Mouse (Mus musculus) adrenal gland, adult 2 months (tissue): ENCODE data around the gene Prkd2. TPM values are rescaled to one million over a fixed set of nuclear protein-coding genes. Genes with fewer than 3 reads are reported as not detected.

ENCODE experiments used
- DNase-seq: peaks from one replicate; pipeline ENCODE4 v3.0.0; 2021
- polyA plus RNA-seq: library from polyadenylated mRNA; depleted of rRNA; stranded (reverse); fragments of >200 nt; gene quantifications from 2 replicates; pipeline ENCODE4 v1.2.3, GENCODE M21; 2012; rRNA removed
- total RNA-seq, 2 experiments: library from RNA; stranded (reverse); gene quantifications; 2 replicates each; pipeline ENCODE4 v1.2.3; 2021

The Prkd2 gene
- total and polyA plus RNA-seq, 3 experiments, result 16.0 to 39.2 (median 18.4) TPM

- DNase-seq, result no peak
These were observed 76.0 kb downstream of the Prkd2 start for GRCm38 (mm10) chr7:16918670-16919069.

GRCm38 (mm10) chr7:16919395-16920149 lies 76.9 kb downstream of the Prkd2 start:
- DNase-seq, result peak; percentile 80

Other genes starting within 250 kb of the Prkd2 start
- 10 to 100 TPM; 62.2 to 64.8 TPM for gene Arhgap35, start 227.9 kb upstream of the Prkd2 start, total RNA-seq
- gene Arhgap35, start 227.9 kb upstream of the Prkd2 start, polyA plus RNA-seq, result 21.6 and 26.2 TPM in 2 replicates
- gene Ceacam15, start 167.2 kb upstream of the Prkd2 start, total RNA-seq, result not detected
- not detected in 2 replicates for gene Ceacam15, start 167.2 kb upstream of the Prkd2 start, polyA plus RNA-seq
- gene Ceacam9, start 121.0 kb upstream of the Prkd2 start, total RNA-seq, result not detected
- not detected in 2 replicates for gene Ceacam9, start 121.0 kb upstream of the Prkd2 start, polyA plus RNA-seq
- 100 to 1,000 TPM; 138 to 139 TPM for gene Ap2s1, start 104.5 kb upstream of the Prkd2 start, total RNA-seq
- gene Ap2s1, start 104.5 kb upstream of the Prkd2 start, polyA plus RNA-seq, result 331 and 352 TPM in 2 replicates
- gene Slc1a5, start 61.6 kb upstream of the Prkd2 start, total RNA-seq, result 100 to 1,000 TPM; 144 to 291 TPM
- 220 and 344 TPM in 2 replicates for gene Slc1a5, start 61.6 kb upstream of the Prkd2 start, polyA plus RNA-seq
- 10 to 100 TPM; 58.9 to 64.1 TPM for gene Strn4, start 27.0 kb upstream of the Prkd2 start, total RNA-seq
- gene Strn4, start 27.0 kb upstream of the Prkd2 start, polyA plus RNA-seq, result 121 and 138 TPM in 2 replicates
- gene Fkrp, start 26.2 kb upstream of the Prkd2 start, total RNA-seq, result 10 to 100 TPM; 23.9 to 29.5 TPM
- 46.3 and 49.6 TPM in 2 replicates for gene Fkrp, start 26.2 kb upstream of the Prkd2 start, polyA plus RNA-seq
- gene Dact3, start 32.4 kb downstream of the Prkd2 start, total RNA-seq, result 1 to 10 TPM; 2.5 to 5.3 TPM
- 16.2 and 22.1 TPM in 2 replicates for gene Dact3, start 32.4 kb downstream of the Prkd2 start, polyA plus RNA-seq
- under 1 TPM; 0.43 to 0.69 TPM for gene Gng8, start 48.9 kb downstream of the Prkd2 start, total RNA-seq
- gene Gng8, start 48.9 kb downstream of the Prkd2 start, polyA plus RNA-seq, result 1.0 and 1.7 TPM in 2 replicates
- gene Ptgir, start 63.6 kb downstream of the Prkd2 start, total RNA-seq, result 1 to 10 TPM in 1 of 2 experiments, under 1 TPM in 1; 0.98 to 3.8 TPM
- gene Ptgir, start 63.6 kb downstream of the Prkd2 start, polyA plus RNA-seq, result 4.0 and 4.8 TPM in 2 replicates
- gene Calm3, start 81.2 kb downstream of the Prkd2 start, total RNA-seq, result 100 to 1,000 TPM; 254 to 261 TPM
- 402 and 408 TPM in 2 replicates for gene Calm3, start 81.2 kb downstream of the Prkd2 start, polyA plus RNA-seq
- 10 to 100 TPM; 19.7 to 47.9 TPM for gene Pnmal2, start 101.8 kb downstream of the Prkd2 start, total RNA-seq
- 9.9 and 10.9 TPM in 2 replicates for gene Pnmal2, start 101.8 kb downstream of the Prkd2 start, polyA plus RNA-seq
- gene Pnmal1, start 116.8 kb downstream of the Prkd2 start, total RNA-seq, result 1 to 10 TPM; 2.6 to 7.2 TPM
- 0.45 and 0.57 TPM in 2 replicates for gene Pnmal1, start 116.8 kb downstream of the Prkd2 start, polyA plus RNA-seq
- 1 to 10 TPM; 1.1 to 1.6 TPM for gene Gm42372, start 140.2 kb downstream of the Prkd2 start, total RNA-seq
- gene Gm42372, start 140.2 kb downstream of the Prkd2 start, polyA plus RNA-seq, result 0.13 and 0.33 TPM in 2 replicates
- gene Ccdc8, start 149.8 kb downstream of the Prkd2 start, total RNA-seq, result 10 to 100 TPM; 13.6 to 28.9 TPM
- gene Ccdc8, start 149.8 kb downstream of the Prkd2 start, polyA plus RNA-seq, result 7.3 and 7.5 TPM in 2 replicates
- gene Ppp5c, start 185.0 kb downstream of the Prkd2 start, total RNA-seq, result 10 to 100 TPM; 82.2 to 86.0 TPM
- gene Ppp5c, start 185.0 kb downstream of the Prkd2 start, polyA plus RNA-seq, result 164 and 179 TPM in 2 replicates
- 1 to 10 TPM; 1.6 to 3.2 TPM for gene Hif3a, start 219.5 kb downstream of the Prkd2 start, total RNA-seq
- 3.1 and 4.0 TPM in 2 replicates for gene Hif3a, start 219.5 kb downstream of the Prkd2 start, polyA plus RNA-seq
- gene Psg16, start 231.1 kb downstream of the Prkd2 start, total RNA-seq, result under 1 TPM; 0.35 to 0.58 TPM
- 0.13 and 0.33 TPM in 2 replicates for gene Psg16, start 231.1 kb downstream of the Prkd2 start, polyA plus RNA-seq